Comparison of ENCODE assay signal across 26 mouse cellular contexts in the genomic region with DNA sequence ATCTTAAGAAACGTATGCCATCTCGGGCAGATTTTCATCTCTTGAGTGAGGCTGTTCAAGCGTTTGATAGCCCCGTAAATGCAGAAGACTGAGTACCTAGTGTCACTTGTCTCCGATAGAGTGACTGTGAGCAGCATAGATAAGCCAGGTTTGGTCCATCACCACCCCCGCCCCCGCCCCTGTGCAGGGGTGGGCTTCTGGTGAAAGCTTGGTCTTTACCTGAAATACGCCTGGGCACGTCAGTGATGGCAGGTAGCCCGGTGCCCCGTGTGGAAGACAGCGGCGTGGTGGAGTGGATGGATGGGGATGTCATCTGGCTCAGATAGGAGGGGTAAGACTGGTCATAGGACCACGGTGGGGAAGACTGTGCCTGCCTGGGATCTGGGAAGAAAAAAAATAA.
DNase-seq lines count a peak whose midpoint lies in the region; ATAC-seq and TF ChIP-seq lines count a peak whose summit lies in the region.
"Had no signal": no experiment of that assay in that cellular context is flagged by ENCODE, and none has a peak within 500 bp of the region (broad histone marks: within the 10 kb centered on the region; RNA-seq: fewer than 3 reads in every experiment).

No protein-coding gene starts in this region.

- no peak for TF ChIP-seq CTCF in E14TG2a.4 (conservative IDR thresholded peaks at IDR 0.05; ENCODE audit: low read length)

- H3K4me1 ChIP-seq in heart, embryonic 10.5 days = no peaks in the 10 kb centered on the region
- peaks cover 7% of the 10 kb centered on the region for H3K4me1 ChIP-seq in liver, embryonic 13.5 days (replicated peaks)
- peaks cover 16% of the 10 kb centered on the region; the same call in 1 of the 2 replicates for H3K4me1 ChIP-seq in liver, embryonic 12.5 days
- 0 out of 2 replicates have a peak, but pooled peaks cover 3% of the 10 kb centered on the region for H3K4me1 ChIP-seq in E14TG2a.4 (replicated peaks; ENCODE audit: low read depth, low read length)
- H3K4me1 ChIP-seq: embryonic facial prominence, embryonic 15.5 days had no signal

- H3K4me3 ChIP-seq in heart, embryonic 10.5 days = no peak overlapping the region
- no peak overlapping the region for H3K4me3 ChIP-seq in liver, embryonic 13.5 days (replicated peaks)
- no peak overlapping the region for H3K4me3 ChIP-seq in liver, embryonic 12.5 days
- H3K4me3 ChIP-seq in E14TG2a.4 (replicated peaks; ENCODE audit: low read length) = 0 out of 2 replicates have a peak overlapping the region, but pooled peaks have one; percentile 7
- H3K4me3 ChIP-seq: embryonic facial prominence, embryonic 13.5 days; embryonic facial prominence, embryonic 15.5 days; erythroblast, embryonic 14.5 days; forebrain, embryonic 10.5 days; forebrain, embryonic 12.5 days had no signal

- H3K4me2 ChIP-seq in liver, embryonic 13.5 days = no peak overlapping the region
- H3K4me2 ChIP-seq in liver, embryonic 12.5 days = no peak overlapping the region
- H3K4me2 ChIP-seq: embryonic facial prominence, embryonic 13.5 days; embryonic facial prominence, embryonic 15.5 days; forebrain, embryonic 12.5 days had no signal

- no peaks in the 10 kb centered on the region for H3K36me3 ChIP-seq in heart, embryonic 10.5 days
- no peaks in the 10 kb centered on the region for H3K36me3 ChIP-seq in liver, embryonic 13.5 days
- H3K36me3 ChIP-seq in liver, embryonic 12.5 days = no peaks in the 10 kb centered on the region
- no peaks in the 10 kb centered on the region for H3K36me3 ChIP-seq in E14TG2a.4 (ENCODE audit: insufficient read depth, low read length)
- H3K36me3 ChIP-seq: forebrain, embryonic 10.5 days; forebrain, embryonic 12.5 days; G1E had no signal

- H3K27me3 ChIP-seq in heart, embryonic 10.5 days (ENCODE audit: insufficient read depth, poor library complexity, severe bottlenecking) = no peaks in the 10 kb centered on the region
- H3K27me3 ChIP-seq in liver, embryonic 13.5 days = 0 out of 2 replicates have a peak, but pooled peaks cover 4% of the 10 kb centered on the region
- H3K27me3 ChIP-seq in liver, embryonic 12.5 days (replicated peaks) = no peaks in the 10 kb centered on the region
- no peaks in the 10 kb centered on the region; the same call in 1 of the 2 replicates for H3K27me3 ChIP-seq in E14TG2a.4 (ENCODE audit: insufficient read depth, low read length)
- H3K27me3 ChIP-seq: embryonic facial prominence, embryonic 13.5 days; embryonic facial prominence, embryonic 15.5 days; forebrain, embryonic 12.5 days; Patski had no signal

- H3K9ac ChIP-seq in liver, embryonic 13.5 days = no peak overlapping the region
- no peak overlapping the region for H3K9ac ChIP-seq in liver, embryonic 12.5 days
- H3K9ac ChIP-seq: embryonic facial prominence, embryonic 13.5 days; embryonic facial prominence, embryonic 15.5 days; forebrain, embryonic 12.5 days had no signal

- no peaks in the 10 kb centered on the region for H3K9me3 ChIP-seq in heart, embryonic 10.5 days
- H3K9me3 ChIP-seq in liver, embryonic 13.5 days (replicated peaks) = no peaks in the 10 kb centered on the region
- no peaks in the 10 kb centered on the region for H3K9me3 ChIP-seq in liver, embryonic 12.5 days (replicated peaks)
- H3K9me3 ChIP-seq in E14TG2a.4 (ENCODE audit: low read length) = no peaks in the 10 kb centered on the region
- H3K9me3 ChIP-seq: embryonic facial prominence, embryonic 13.5 days; embryonic facial prominence, embryonic 15.5 days; forebrain, embryonic 10.5 days; forebrain, embryonic 12.5 days had no signal

- H3K27ac ChIP-seq in heart, embryonic 10.5 days = no peak overlapping the region
- no peak overlapping the region for H3K27ac ChIP-seq in liver, embryonic 13.5 days
- H3K27ac ChIP-seq in liver, embryonic 12.5 days = no peak overlapping the region
- H3K27ac ChIP-seq: embryonic facial prominence, embryonic 13.5 days; embryonic facial prominence, embryonic 15.5 days; forebrain, embryonic 10.5 days; forebrain, embryonic 12.5 days had no signal

- peak; percentile 73 for DNase-seq in heart, embryonic 10.5 days (ENCODE audit: low spot score)
- no peak for DNase-seq in heart, postnatal 4 days
- DNase-seq in liver, embryonic 13.5 days = no peak
- DNase-seq in cerebellum, adult 9-11 months = no peak
- DNase-seq: adrenal gland, adult 8-10 months; adrenal gland, postnatal 14 days; adrenal gland, postnatal 36 days; cerebellum, adult 11-12 months; cerebellum, adult 2 months; cerebellum, adult 9-10 months; cerebellum, postnatal 14 days; cerebellum, postnatal 36 days; embryo, embryonic 11 days had no signal

- peak; percentile 43; the same call in 1 of the 2 replicates for ATAC-seq in liver, embryonic 13.5 days (ENCODE audit: low read depth)
- no peak for ATAC-seq in liver, embryonic 12.5 days
- 0 out of 2 replicates have a peak, but pooled peaks have one; percentile 9 for ATAC-seq in megakaryocyte-erythroid progenitor cell, adult 5-6 weeks (replicated peaks; ENCODE audit: low FRiP score, low TSS enrichment, poor library complexity, severe bottlenecking)
- ATAC-seq: activated CD4-positive, CD25-positive, alpha-beta regulatory T cell, adult 4 months; forebrain, embryonic 14.5 days; forebrain, embryonic 16.5 days; Patski had no signal

- WGBS in heart, embryonic 10.5 days = 69% methylated on average over 14 of the region's 14 CpGs
- 51% methylated on average over 14 of the region's 14 CpGs for WGBS in liver, embryonic 13.5 days (ENCODE audit: insufficient replicate concordance)
- 60% methylated on average over 14 of the region's 14 CpGs for WGBS in liver, embryonic 12.5 days (ENCODE audit: insufficient replicate concordance)
